Comparison of ENCODE assay signal across 7 mouse cellular contexts in the genomic region with DNA sequence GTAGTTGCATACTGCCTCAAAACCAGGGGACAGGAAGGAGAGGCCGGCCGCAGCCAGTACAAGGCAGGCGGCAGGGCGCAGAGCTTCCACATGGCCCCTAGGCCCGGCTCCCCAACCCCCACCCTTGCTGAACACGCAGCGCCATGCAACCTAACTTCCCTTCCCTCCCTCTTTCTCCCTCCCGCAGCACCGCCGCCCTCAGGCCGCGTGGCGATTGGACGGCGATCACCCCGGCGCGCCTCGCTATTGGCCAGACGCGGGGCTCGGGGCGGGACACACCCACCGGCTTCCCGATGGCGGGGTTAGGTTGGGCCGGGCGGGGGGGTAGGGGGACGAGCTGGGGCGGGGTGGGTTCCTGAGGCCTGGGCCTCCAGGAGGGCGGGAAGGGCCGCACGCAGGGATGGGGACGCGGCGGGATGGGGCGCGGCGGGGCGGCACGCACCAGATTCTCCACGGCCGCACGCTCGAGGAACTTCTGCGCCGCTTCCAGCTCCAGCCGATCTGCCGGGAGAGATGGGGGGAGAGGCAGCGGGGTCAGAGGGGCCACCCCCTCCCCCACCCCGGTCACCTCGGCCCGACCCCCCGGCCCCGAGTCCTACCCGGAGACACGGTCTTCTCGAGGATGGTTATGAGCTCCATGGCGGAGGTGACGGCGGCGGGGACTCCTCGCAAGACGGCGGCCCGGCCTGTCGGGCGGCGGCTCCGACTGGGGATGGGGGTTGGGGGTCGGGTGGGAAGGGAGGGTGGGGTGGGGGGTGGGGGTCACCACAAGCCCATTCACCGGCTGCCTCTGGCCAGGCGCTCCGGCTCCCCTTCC. TPM values are rescaled to one million over a fixed set of nuclear protein-coding genes. Genes with fewer than 3 reads are reported as not detected.
A peak's percentile ranks its signal among the peaks of the same experiment; 100 is the strongest.
DNase-seq lines count a peak whose midpoint lies in the region; ATAC-seq and TF ChIP-seq lines count a peak whose summit lies in the region.

No protein-coding gene starts in this region.

- TF ChIP-seq POLR2A in kidney, adult 2 months (IDR thresholded peaks at IDR 0.05; ENCODE audit: low read depth, low read length), result no peak
- no peak for TF ChIP-seq POLR2A in spleen, adult 2 months (IDR thresholded peaks at IDR 0.05; ENCODE audit: low read depth, low read length)

- peak overlapping the region; percentile 93 for H3K9ac ChIP-seq in embryonic facial prominence, embryonic 12.5 days
- H3K9ac ChIP-seq in limb, embryonic 12.5 days (replicated peaks), result peak overlapping the region; percentile 93
- H3K9ac ChIP-seq in midbrain, embryonic 15.5 days, result peak overlapping the region; percentile 84

- H3K4me1 ChIP-seq in embryonic facial prominence, embryonic 12.5 days, result peaks cover 17% of the 10 kb centered on the region
- peaks cover 4% of the 10 kb centered on the region; the same call in 1 of the 2 replicates for H3K4me1 ChIP-seq in kidney, adult 2 months (ENCODE audit: control insufficient read depth, insufficient read depth, low read length)
- H3K4me1 ChIP-seq in limb, embryonic 12.5 days (replicated peaks), result peaks cover 30% of the 10 kb centered on the region
- peaks cover 42% of the 10 kb centered on the region for H3K4me1 ChIP-seq in midbrain, embryonic 15.5 days
- peaks cover 5% of the 10 kb centered on the region; the same call in 1 of the 2 replicates for H3K4me1 ChIP-seq in spleen, adult 2 months (ENCODE audit: control insufficient read depth, insufficient read depth, insufficient read length)

- peak; percentile 99 for DNase-seq in adrenal gland, postnatal 25 days
- peak; percentile 98 to 99 for DNase-seq in heart, adult 18-20 months
- peak; percentile 98 for DNase-seq in kidney, adult 2 months
- DNase-seq in spleen, adult 2 months (ENCODE audit: low read depth in 1 of 2, low spot score in 2 of 2), result peak; percentile 83 to 98

- H3K4me2 ChIP-seq in embryonic facial prominence, embryonic 12.5 days (replicated peaks), result peak overlapping the region; percentile 72
- H3K4me2 ChIP-seq in limb, embryonic 12.5 days, result peak overlapping the region; percentile 77
- H3K4me2 ChIP-seq in midbrain, embryonic 15.5 days, result peak overlapping the region; percentile 93

- no peaks in the 10 kb centered on the region for H3K9me3 ChIP-seq in embryonic facial prominence, embryonic 12.5 days
- no peaks in the 10 kb centered on the region for H3K9me3 ChIP-seq in limb, embryonic 12.5 days
- H3K9me3 ChIP-seq in midbrain, embryonic 15.5 days, result no peaks in the 10 kb centered on the region

- no peaks in the 10 kb centered on the region for H3K27me3 ChIP-seq in embryonic facial prominence, embryonic 12.5 days
- no peaks in the 10 kb centered on the region for H3K27me3 ChIP-seq in kidney, adult 2 months (replicated peaks; ENCODE audit: control insufficient read depth, insufficient read depth, low read length)
- no peaks in the 10 kb centered on the region for H3K27me3 ChIP-seq in limb, embryonic 12.5 days
- no peaks in the 10 kb centered on the region for H3K27me3 ChIP-seq in midbrain, embryonic 15.5 days (replicated peaks)
- no peaks in the 10 kb centered on the region for H3K27me3 ChIP-seq in spleen, adult 2 months (ENCODE audit: control insufficient read depth, insufficient read depth, low read length)

- H3K27ac ChIP-seq in embryonic facial prominence, embryonic 12.5 days, result peak overlapping the region; percentile 98
- H3K27ac ChIP-seq in kidney, adult 2 months (ENCODE audit: insufficient read depth, low read depth, low read length), result peak overlapping the region; percentile 55
- peak overlapping the region; percentile 98 for H3K27ac ChIP-seq in limb, embryonic 12.5 days
- H3K27ac ChIP-seq in midbrain, embryonic 15.5 days, result peak overlapping the region; percentile 97
- H3K27ac ChIP-seq in spleen, adult 2 months (ENCODE audit: insufficient read depth, low read length), result peak overlapping the region; percentile 94

- peak; percentile 62 for ATAC-seq in embryonic facial prominence, embryonic 12.5 days (ENCODE audit: insufficient number of reproducible peaks, insufficient read depth, low FRiP score, low TSS enrichment)
- peak; percentile 53 for ATAC-seq in limb, embryonic 12.5 days (ENCODE audit: insufficient number of reproducible peaks, insufficient read depth, low FRiP score, low TSS enrichment, low read depth)
- ATAC-seq in midbrain, embryonic 15.5 days (replicated peaks), result peak; percentile 77

- H3K36me3 ChIP-seq in embryonic facial prominence, embryonic 12.5 days, result peaks cover 33% of the 10 kb centered on the region
- peaks cover 3% of the 10 kb centered on the region; the same call in 1 of the 2 replicates for H3K36me3 ChIP-seq in kidney, adult 2 months (ENCODE audit: control insufficient read depth, insufficient read depth, low read length)
- peaks cover 42% of the 10 kb centered on the region for H3K36me3 ChIP-seq in limb, embryonic 12.5 days
- H3K36me3 ChIP-seq in midbrain, embryonic 15.5 days (replicated peaks), result peaks cover 15% of the 10 kb centered on the region; the same call in 1 of the 2 replicates
- peaks cover 13% of the 10 kb centered on the region for H3K36me3 ChIP-seq in spleen, adult 2 months (ENCODE audit: control insufficient read depth, insufficient read depth, low read length)

- under 1% methylated on average over 59 of the region's 74 CpGs for WGBS in embryonic facial prominence, embryonic 12.5 days
- WGBS in kidney, adult 2 months, result under 1% methylated on average over 70 of the region's 74 CpGs
- WGBS in limb, embryonic 12.5 days, result under 1% methylated on average over 70 of the region's 74 CpGs
- under 1% methylated on average over 59 of the region's 74 CpGs for WGBS in midbrain, embryonic 15.5 days
- under 1% methylated on average over 70 of the region's 74 CpGs for WGBS in spleen, adult 2 months

- no peak for TF ChIP-seq CTCF in kidney, adult 2 months (conservative IDR thresholded peaks at IDR 0.05; ENCODE audit: insufficient read depth, insufficient read length, low read depth, low read length)
- no peak for TF ChIP-seq CTCF in spleen, adult 2 months (IDR thresholded peaks at IDR 0.05; ENCODE audit: extremely low read depth, insufficient read depth, insufficient read length, insufficient replicate concordance)

- peak overlapping the region; percentile 94 for H3K4me3 ChIP-seq in embryonic facial prominence, embryonic 12.5 days
- H3K4me3 ChIP-seq in kidney, adult 2 months (ENCODE audit: insufficient read depth, low read depth, low read length), result peak overlapping the region; percentile 87
- H3K4me3 ChIP-seq in limb, embryonic 12.5 days (replicated peaks), result peak overlapping the region; percentile 89
- H3K4me3 ChIP-seq in midbrain, embryonic 15.5 days, result peak overlapping the region; percentile 71
- peak overlapping the region; percentile 99 for H3K4me3 ChIP-seq in spleen, adult 2 months (ENCODE audit: extremely low read depth, insufficient read depth, insufficient read length)

RNA-seq across cellular contexts. Expression of a gene that starts 0.5 kb away (rescaled TPM):
- total RNA-seq in adrenal gland, postnatal 25 days (2021), result 116 and 120 TPM in 2 replicates
- 65.5 and 65.8 TPM in 2 replicates for polyA plus RNA-seq in embryonic facial prominence, embryonic 12.5 days (2016; fragmentation: Nextera tagmentation; extraction: Ambion mirVana)
- total RNA-seq in heart, adult 18-20 months (2021), result 10 to 100 TPM; 80.8 to 82.9 TPM
- polyA plus RNA-seq in kidney, adult 2 months (2012; rRNA removed), result 22.3 and 25.6 TPM in 2 replicates
- polyA plus RNA-seq in limb, embryonic 12.5 days (2016; fragmentation: Nextera tagmentation; extraction: Ambion mirVana), result 60.2 and 62.7 TPM in 2 replicates
- 33.8 and 34.6 TPM in 2 replicates for polyA plus RNA-seq in midbrain, embryonic 15.5 days (2015; fragmentation: Nextera tagmentation; extraction: Ambion mirVana)
- 20.8 and 22.8 TPM in 2 replicates for polyA plus RNA-seq in spleen, adult 2 months (2012; rRNA removed)

RNA-seq across cellular contexts. Expression of a gene that starts 35.9 kb away (rescaled TPM):
- total RNA-seq in adrenal gland, postnatal 25 days (2021), result 11.1 and 12.7 TPM in 2 replicates
- polyA plus RNA-seq in embryonic facial prominence, embryonic 12.5 days (2016; fragmentation: Nextera tagmentation; extraction: Ambion mirVana), result 9.6 and 10.4 TPM in 2 replicates
- 10 to 100 TPM; 12.5 to 15.0 TPM for total RNA-seq in heart, adult 18-20 months (2021)
- polyA plus RNA-seq in kidney, adult 2 months (2012; rRNA removed), result 10.4 and 12.1 TPM in 2 replicates
- polyA plus RNA-seq in limb, embryonic 12.5 days (2016; fragmentation: Nextera tagmentation; extraction: Ambion mirVana), result 8.0 and 8.7 TPM in 2 replicates
- polyA plus RNA-seq in midbrain, embryonic 15.5 days (2015; fragmentation: Nextera tagmentation; extraction: Ambion mirVana), result 11.7 and 12.1 TPM in 2 replicates
- 16.3 and 20.0 TPM in 2 replicates for polyA plus RNA-seq in spleen, adult 2 months (2012; rRNA removed)

Comparison
In these comparisons a context has a peak if more than half of its experiments do, and no peak if none do; other contexts are left out.
1. Peak in every context shown above with its lines: DNase-seq, ATAC-seq, H3K4me3 ChIP-seq and H3K27ac ChIP-seq.